Mouse (Mus musculus): ENCODE measurements around the gene Lrba. TPM values are rescaled to one million over a fixed set of nuclear protein-coding genes. Genes with fewer than 3 reads are reported as not detected.

Gene Lrba
- polyA plus RNA-seq, 1 experiment: 13.9 TPM

GRCm38 (mm10) chr3:86786845-86787351 lies 562.4 kb downstream of the Lrba start:
- no peak overlapping the region for H3K4me3 ChIP-seq (ENCODE audit: insufficient read depth, low read length)
- H3K27ac ChIP-seq (ENCODE audit: insufficient read depth, low read length): no peak overlapping the region
- TF ChIP-seq POLR2A (IDR thresholded peaks at IDR 0.05; ENCODE audit: extremely low read depth, insufficient read depth, low read length): no peak
- no peak for TF ChIP-seq CTCF (IDR thresholded peaks at IDR 0.05; ENCODE audit: extremely low read depth, insufficient read depth, low read length)
- peaks cover 2% of the 10 kb centered on the region; the same call in 1 of the 2 replicates for H3K4me1 ChIP-seq (ENCODE audit: control insufficient read depth, insufficient read depth, low read length)

DNA sequence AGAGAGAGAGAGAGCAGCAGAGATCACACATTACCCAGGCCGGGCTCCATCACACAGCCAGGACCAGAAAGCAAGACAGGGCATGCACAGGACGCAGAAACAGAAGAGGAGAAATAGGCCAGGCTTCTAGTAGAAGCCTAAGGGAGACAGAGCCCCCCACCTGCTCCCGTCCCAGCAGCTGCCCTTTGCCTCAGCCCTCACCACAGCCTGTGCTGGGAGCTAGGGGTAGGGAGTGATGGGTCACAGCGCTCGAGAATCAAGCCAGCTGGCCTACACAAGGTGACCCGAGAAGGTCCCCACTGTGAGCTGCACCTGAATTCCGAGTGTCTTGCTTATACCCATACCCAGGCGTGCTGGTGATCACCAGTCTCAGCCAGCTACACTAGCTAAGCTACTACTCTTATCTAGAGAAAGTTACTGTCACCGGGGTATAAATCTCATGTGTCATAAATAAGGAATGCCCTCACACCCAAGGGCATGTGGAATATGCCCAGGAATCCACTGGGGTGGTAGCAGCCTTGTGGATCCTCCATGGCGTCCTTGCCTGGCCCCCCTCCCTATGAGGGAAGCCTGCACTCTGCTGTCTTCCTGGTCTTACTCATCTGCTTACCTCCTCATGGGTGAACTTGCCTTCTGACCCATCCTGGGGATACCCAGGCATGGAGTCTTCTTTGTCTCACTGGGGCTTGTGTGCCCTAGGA lies 563.1 kb downstream of the Lrba start:
- no peak for TF ChIP-seq POLR2A (IDR thresholded peaks at IDR 0.05; ENCODE audit: extremely low read depth, insufficient read depth, low read length)
- TF ChIP-seq CTCF (IDR thresholded peaks at IDR 0.05; ENCODE audit: extremely low read depth, insufficient read depth, low read length): no peak

DNA sequence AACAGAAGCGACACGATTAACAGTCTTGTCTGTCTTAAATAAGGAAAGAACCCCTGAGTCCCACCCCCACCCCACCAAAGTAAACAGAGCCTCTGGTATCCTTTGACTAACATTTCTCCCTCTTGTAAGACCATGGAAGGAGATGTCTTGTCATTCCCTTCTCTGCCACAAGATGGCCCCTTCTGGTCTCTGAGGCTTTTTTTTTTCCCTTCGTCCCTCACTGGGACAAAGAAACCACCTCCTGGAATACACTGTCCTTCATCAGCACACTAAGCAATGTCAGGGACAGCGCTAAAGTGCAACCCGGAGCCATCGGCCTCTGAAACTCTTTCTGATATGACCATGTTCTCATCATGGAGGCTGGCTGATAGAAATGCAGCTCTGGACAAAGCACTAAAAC lies 564.2 kb downstream of the Lrba start:
- H3K27ac ChIP-seq (ENCODE audit: insufficient read depth, low read length): no peak overlapping the region
- peaks cover 4% of the 10 kb centered on the region; the same call in 1 of the 2 replicates for H3K4me1 ChIP-seq (ENCODE audit: control insufficient read depth, insufficient read depth, low read length)
- TF ChIP-seq CTCF (IDR thresholded peaks at IDR 0.05; ENCODE audit: extremely low read depth, insufficient read depth, low read length) (peak; percentile 64), POLR2A (IDR thresholded peaks at IDR 0.05; ENCODE audit: extremely low read depth, insufficient read depth, low read length) (no peak)
- H3K4me3 ChIP-seq (ENCODE audit: insufficient read depth, low read length): no peak overlapping the region

More for the DNA sequence above, 563.1 kb downstream of the Lrba start:
- peaks cover 2% of the 10 kb centered on the region; the same call in 1 of the 2 replicates for H3K4me1 ChIP-seq (ENCODE audit: control insufficient read depth, insufficient read depth, low read length)
- H3K4me3 ChIP-seq (ENCODE audit: insufficient read depth, low read length): no peak overlapping the region
- H3K27ac ChIP-seq (ENCODE audit: insufficient read depth, low read length): no peak overlapping the region; the same call in 1 of the 2 replicates

DNA sequence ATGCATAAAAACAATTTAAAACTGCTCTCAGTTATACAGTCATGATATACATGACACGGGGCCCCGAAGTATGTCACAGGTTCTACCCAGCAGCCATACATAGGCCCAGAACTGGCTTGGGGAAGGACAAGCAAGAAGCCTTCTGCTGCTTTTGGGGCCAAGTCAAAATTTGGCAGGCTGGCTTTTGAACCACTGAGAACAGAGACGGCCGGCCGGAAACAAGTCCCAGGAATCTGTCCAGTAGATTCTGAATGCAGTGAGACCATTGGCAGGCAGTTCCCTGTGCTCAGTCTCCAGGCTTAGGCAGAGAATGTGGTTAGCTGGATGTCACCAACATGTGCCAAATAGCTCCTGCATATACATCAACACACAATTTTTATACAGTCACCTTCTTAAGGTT lies 565.3 kb downstream of the Lrba start:
- Histone ChIP-seq H3K4me1 (ENCODE audit: control insufficient read depth, insufficient read depth, low read length) (peaks cover 4% of the 10 kb centered on the region; the same call in 1 of the 2 replicates), H3K27ac (ENCODE audit: insufficient read depth, low read length) (no peak overlapping the region), H3K4me3 (ENCODE audit: insufficient read depth, low read length) (no peak overlapping the region)
- TF ChIP-seq CTCF (IDR thresholded peaks at IDR 0.05; ENCODE audit: extremely low read depth, insufficient read depth, low read length) (no peak), POLR2A (IDR thresholded peaks at IDR 0.05; ENCODE audit: extremely low read depth, insufficient read depth, low read length) (no peak)

DNA sequence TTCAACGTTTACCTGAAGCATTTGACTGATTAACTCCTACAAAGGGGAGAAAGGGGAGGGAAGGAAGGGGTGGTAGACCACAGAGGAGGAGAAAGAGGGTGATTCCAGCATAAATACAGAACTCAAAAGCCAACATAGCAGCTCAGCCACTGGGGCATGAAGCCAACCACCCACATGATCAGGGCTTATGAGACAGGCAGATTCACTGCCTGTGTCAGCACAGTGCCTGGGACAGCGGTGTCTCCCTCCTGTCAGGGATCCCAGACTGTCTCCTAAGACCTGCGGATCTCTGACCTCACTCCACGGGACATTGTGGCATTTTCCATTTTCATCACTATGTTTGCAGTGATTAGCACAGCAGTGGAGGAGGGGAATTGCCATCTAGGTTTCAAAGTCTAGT lies 568.8 kb downstream of the Lrba start:
- Histone ChIP-seq H3K4me1 (ENCODE audit: control insufficient read depth, insufficient read depth, low read length) (0 out of 2 replicates have a peak, but pooled peaks cover 2% of the 10 kb centered on the region), H3K27ac (ENCODE audit: insufficient read depth, low read length) (no peak overlapping the region), H3K4me3 (ENCODE audit: insufficient read depth, low read length) (no peak overlapping the region)
- no peak for TF ChIP-seq POLR2A (IDR thresholded peaks at IDR 0.05; ENCODE audit: extremely low read depth, insufficient read depth, low read length)
- TF ChIP-seq CTCF (IDR thresholded peaks at IDR 0.05; ENCODE audit: extremely low read depth, insufficient read depth, low read length): no peak

DNA sequence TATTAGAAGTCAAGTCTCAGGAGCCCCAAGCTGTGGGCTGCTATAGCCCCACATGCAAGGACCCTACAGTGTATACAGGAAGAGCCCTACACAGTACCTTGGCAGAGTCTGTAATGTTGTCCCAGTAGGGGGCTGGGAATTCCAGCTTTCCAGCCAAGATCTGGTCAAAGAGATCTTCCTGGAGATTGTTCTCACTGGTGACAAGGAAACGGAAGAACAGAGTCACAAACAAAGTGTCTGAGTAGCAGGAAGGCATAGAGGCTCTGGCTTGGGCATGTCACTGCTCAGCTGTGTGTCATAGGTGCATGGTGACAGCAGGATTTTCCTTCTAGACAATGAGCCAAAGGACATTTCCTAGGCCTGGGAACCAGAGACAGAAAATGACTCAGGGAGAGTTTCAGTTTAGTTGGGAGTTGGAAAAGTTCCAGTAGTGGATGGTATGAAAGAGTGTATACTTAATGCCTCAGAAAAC lies 569.3 kb downstream of the Lrba start:
- Histone ChIP-seq H3K4me1 (ENCODE audit: control insufficient read depth, insufficient read depth, low read length) (0 out of 2 replicates have a peak, but pooled peaks cover 2% of the 10 kb centered on the region), H3K27ac (ENCODE audit: insufficient read depth, low read length) (no peak overlapping the region), H3K4me3 (ENCODE audit: insufficient read depth, low read length) (no peak overlapping the region)
- no peak for TF ChIP-seq CTCF (IDR thresholded peaks at IDR 0.05; ENCODE audit: extremely low read depth, insufficient read depth, low read length)
- no peak for TF ChIP-seq POLR2A (IDR thresholded peaks at IDR 0.05; ENCODE audit: extremely low read depth, insufficient read depth, low read length)

DNA sequence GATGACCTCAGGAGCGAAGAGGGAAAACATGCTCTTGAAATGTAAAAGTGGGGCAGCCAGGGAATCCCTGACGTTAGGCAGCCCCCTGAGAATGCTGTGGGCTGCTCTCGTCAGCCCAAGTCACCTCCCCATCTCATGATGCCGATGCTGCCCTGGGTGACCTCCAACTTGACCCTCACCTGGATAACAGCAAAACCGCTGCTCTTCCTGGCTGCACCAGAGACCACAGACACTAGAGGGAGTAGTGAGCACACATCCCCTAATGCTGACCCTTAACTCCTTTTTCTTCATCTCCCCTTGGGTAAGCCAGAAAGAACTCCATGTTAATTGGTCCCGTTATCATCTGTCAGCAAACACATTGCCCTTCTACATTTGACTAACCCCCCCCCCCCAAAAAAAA lies 572.2 kb downstream of the Lrba start:
- H3K4me1 ChIP-seq (ENCODE audit: control insufficient read depth, insufficient read depth, low read length): 0 out of 2 replicates have a peak, but pooled peaks cover 2% of the 10 kb centered on the region
- H3K27ac ChIP-seq (ENCODE audit: insufficient read depth, low read length): no peak overlapping the region
- no peak for TF ChIP-seq POLR2A (IDR thresholded peaks at IDR 0.05; ENCODE audit: extremely low read depth, insufficient read depth, low read length)
- peak; percentile 58 for TF ChIP-seq CTCF (IDR thresholded peaks at IDR 0.05; ENCODE audit: extremely low read depth, insufficient read depth, low read length)
- H3K4me3 ChIP-seq (ENCODE audit: insufficient read depth, low read length): no peak overlapping the region

GRCm38 (mm10) chr3:86797871-86798460 lies 573.5 kb downstream of the Lrba start:
- peaks cover 2% of the 10 kb centered on the region; the same call in 1 of the 2 replicates for H3K4me1 ChIP-seq (ENCODE audit: control insufficient read depth, insufficient read depth, low read length)
- TF ChIP-seq POLR2A (IDR thresholded peaks at IDR 0.05; ENCODE audit: extremely low read depth, insufficient read depth, low read length): no peak
- no peak for TF ChIP-seq CTCF (IDR thresholded peaks at IDR 0.05; ENCODE audit: extremely low read depth, insufficient read depth, low read length)
- no peak overlapping the region for H3K4me3 ChIP-seq (ENCODE audit: insufficient read depth, low read length)
- no peak overlapping the region for H3K27ac ChIP-seq (ENCODE audit: insufficient read depth, low read length)

DNA sequence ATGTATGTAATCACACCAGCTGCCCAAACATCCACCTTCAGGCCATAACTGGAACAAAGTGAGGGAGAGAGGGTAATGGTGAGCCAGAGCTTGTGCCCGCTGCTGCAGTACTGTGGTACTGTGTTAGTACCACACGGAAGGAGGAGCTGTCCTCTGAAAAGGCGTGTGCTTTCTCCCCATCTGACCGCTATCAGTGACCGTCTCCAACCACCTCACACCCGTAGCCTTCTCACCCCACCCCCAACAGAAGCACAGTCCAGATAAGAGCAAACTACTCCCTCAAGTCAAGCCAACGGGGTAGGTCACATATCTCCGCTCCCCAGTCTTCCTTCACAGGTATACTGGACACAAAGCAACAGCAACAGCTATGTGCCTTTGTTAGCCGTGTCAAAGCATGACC lies 574.6 kb downstream of the Lrba start:
- Histone ChIP-seq H3K4me1 (ENCODE audit: control insufficient read depth, insufficient read depth, low read length) (peaks cover 2% of the 10 kb centered on the region), H3K27ac (ENCODE audit: insufficient read depth, low read length) (no peak overlapping the region), H3K4me3 (ENCODE audit: insufficient read depth, low read length) (no peak overlapping the region)
- TF ChIP-seq POLR2A (IDR thresholded peaks at IDR 0.05; ENCODE audit: extremely low read depth, insufficient read depth, low read length) (no peak), CTCF (IDR thresholded peaks at IDR 0.05; ENCODE audit: extremely low read depth, insufficient read depth, low read length) (no peak)
